8 mouse cellular contexts compared by ENCODE assay signal in the genomic region with DNA sequence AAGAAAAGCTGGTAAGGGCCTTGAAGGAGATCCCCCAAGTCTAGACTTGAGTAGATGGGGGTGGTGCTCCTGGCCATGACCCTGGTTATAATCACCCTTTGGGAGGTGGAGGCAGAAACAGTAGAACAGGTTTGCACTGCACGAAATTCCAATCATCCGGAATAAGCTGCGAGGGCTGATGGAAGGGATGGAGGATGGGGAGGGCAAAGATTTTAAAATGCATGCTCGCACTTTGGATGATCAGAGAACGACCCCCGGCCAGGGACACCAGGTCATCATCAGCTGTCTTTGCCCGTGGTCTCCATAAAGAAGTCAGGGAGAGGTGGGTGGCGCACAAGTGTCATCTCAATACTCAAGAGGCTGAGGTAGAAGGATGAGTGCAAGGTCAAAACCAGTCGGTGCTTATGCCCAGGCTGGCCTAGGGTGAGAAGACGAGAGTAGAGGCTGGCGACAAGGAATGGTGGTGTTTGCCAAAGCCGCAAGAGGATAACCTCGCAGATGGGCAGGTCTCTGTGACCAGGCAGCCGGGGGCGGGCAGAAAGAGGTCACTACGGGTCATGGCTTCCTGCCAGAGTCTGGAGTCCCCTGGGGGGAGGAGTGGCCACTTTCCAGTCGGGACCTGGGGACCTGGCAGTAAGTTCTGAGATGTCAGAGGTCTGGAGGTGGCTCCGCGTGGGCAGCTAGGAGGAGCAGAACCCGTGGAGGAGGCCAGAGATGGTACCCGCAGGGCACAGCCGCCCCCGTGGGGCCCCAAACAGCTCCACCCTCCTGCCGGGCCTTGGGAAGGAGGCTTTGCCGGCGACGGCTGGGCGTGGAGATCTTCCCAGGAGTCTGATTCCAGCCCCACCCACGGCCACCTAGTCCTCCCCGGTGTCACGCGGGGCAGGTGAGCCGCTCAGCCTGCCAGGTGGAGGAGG. TPM values are rescaled to one million over a fixed set of nuclear protein-coding genes. Genes with fewer than 3 reads are reported as not detected.
DNase-seq lines count a peak whose midpoint lies in the region; ATAC-seq lines count a peak whose summit lies in the region.

No protein-coding gene starts in this region.

- intact Hi-C loops in gastrocnemius, postnatal 14 days (cut with DNase I; ENCODE audit: low total_unique reads) = no loop called here

- peaks cover 20% of the 10 kb centered on the region for H3K36me3 ChIP-seq in intestine, embryonic 14.5 days (ENCODE audit: control insufficient read depth, insufficient read depth, low read length)
- H3K36me3 ChIP-seq in liver, embryonic 16.5 days (ENCODE audit: control insufficient read depth, insufficient read depth) = peaks cover 19% of the 10 kb centered on the region
- H3K36me3 ChIP-seq in neural tube, embryonic 14.5 days (ENCODE audit: control insufficient read depth, insufficient read depth, low read length) = peaks cover 20% of the 10 kb centered on the region

- no peaks in the 10 kb centered on the region for H3K9me3 ChIP-seq in intestine, embryonic 14.5 days (ENCODE audit: control insufficient read depth, low read length)
- no peaks in the 10 kb centered on the region for H3K9me3 ChIP-seq in liver, embryonic 16.5 days (replicated peaks; ENCODE audit: control insufficient read depth, low read length)
- no peaks in the 10 kb centered on the region for H3K9me3 ChIP-seq in neural tube, embryonic 14.5 days (ENCODE audit: control insufficient read depth, low read length)

- H3K4me2 ChIP-seq in intestine, embryonic 14.5 days (ENCODE audit: low read length) = peak overlapping the region; percentile 56
- H3K4me2 ChIP-seq in liver, embryonic 16.5 days (ENCODE audit: low read depth, low read length) = peak overlapping the region; percentile 89
- peak overlapping the region; percentile 51; the same call in 1 of the 2 replicates for H3K4me2 ChIP-seq in neural tube, embryonic 14.5 days (ENCODE audit: low read depth, low read length)

- H3K27me3 ChIP-seq in intestine, embryonic 14.5 days (replicated peaks; ENCODE audit: control insufficient read depth, insufficient read depth, low read length) = no peaks in the 10 kb centered on the region
- H3K27me3 ChIP-seq in liver, embryonic 16.5 days (ENCODE audit: control insufficient read depth, insufficient read depth, low read depth, low read length) = no peaks in the 10 kb centered on the region
- H3K27me3 ChIP-seq in neural tube, embryonic 14.5 days (ENCODE audit: control insufficient read depth, insufficient read depth, low read length) = no peaks in the 10 kb centered on the region

- peak overlapping the region; percentile 84 for H3K27ac ChIP-seq in intestine, embryonic 14.5 days (ENCODE audit: low read depth)
- H3K27ac ChIP-seq in liver, embryonic 16.5 days (ENCODE audit: low read length) = peak overlapping the region; percentile 90
- H3K27ac ChIP-seq in neural tube, embryonic 14.5 days (ENCODE audit: low read depth, low read length) = peak overlapping the region; percentile 71

- H3K4me3 ChIP-seq in intestine, embryonic 14.5 days (ENCODE audit: low read depth, low read length) = peak overlapping the region; percentile 33
- H3K4me3 ChIP-seq in liver, embryonic 16.5 days (ENCODE audit: low read depth, low read length) = peak overlapping the region; percentile 68
- H3K4me3 ChIP-seq in neural tube, embryonic 14.5 days (ENCODE audit: low read depth, low read length) = peak overlapping the region; percentile 37

- peaks cover 83% of the 10 kb centered on the region for H3K4me1 ChIP-seq in intestine, embryonic 14.5 days (replicated peaks; ENCODE audit: control insufficient read depth, insufficient read depth, low read length)
- peaks cover 92% of the 10 kb centered on the region for H3K4me1 ChIP-seq in liver, embryonic 16.5 days (ENCODE audit: control insufficient read depth, low read depth, low read length)
- peaks cover 40% of the 10 kb centered on the region for H3K4me1 ChIP-seq in neural tube, embryonic 14.5 days (ENCODE audit: control insufficient read depth, insufficient read depth, low read length)

- 3% methylated on average over 28 of the region's 33 CpGs for WGBS in intestine, embryonic 14.5 days
- WGBS in liver, embryonic 16.5 days (ENCODE audit: insufficient replicate concordance) = 2% methylated on average over 33 of the region's 33 CpGs
- 2% methylated on average over 30 of the region's 33 CpGs for WGBS in neural tube, embryonic 14.5 days

- DNase-seq in layer of hippocampus, postnatal 10 days (ENCODE audit: low spot score in 2 of 2) = peak; percentile 71 to 75
- no peak for DNase-seq in layer of hippocampus, adult 11-12 months (ENCODE audit: low spot score)
- peak; percentile 80 to 89 for DNase-seq in cerebellum, postnatal 14 days
- DNase-seq in gastrocnemius, postnatal 14 days = peak; percentile 87
- DNase-seq in intestine, embryonic 14.5 days (ENCODE audit: low spot score) = peak; percentile 79
- DNase-seq in urinary bladder, adult 2 months (ENCODE audit: low spot score) = peak; percentile 88

- H3K9ac ChIP-seq in intestine, embryonic 14.5 days (ENCODE audit: low read length) = peak overlapping the region; percentile 20
- H3K9ac ChIP-seq in liver, embryonic 16.5 days (ENCODE audit: low read depth, low read length) = peak overlapping the region; percentile 64
- H3K9ac ChIP-seq in neural tube, embryonic 14.5 days (replicated peaks; ENCODE audit: low read depth, low read length) = peak overlapping the region; percentile 11; the same call in 1 of the 2 replicates

- no peak for ATAC-seq in intestine, embryonic 14.5 days (replicated peaks; ENCODE audit: low FRiP score, low TSS enrichment, low read depth)
- ATAC-seq in liver, embryonic 16.5 days (ENCODE audit: low read depth) = peak; percentile 37
- ATAC-seq in neural tube, embryonic 14.5 days (ENCODE audit: low read depth) = no peak

RNA-seq across cellular contexts. Expression of a gene that starts 5.1 kb away (rescaled TPM):
- 100 to 1,000 TPM; 154 to 175 TPM for total RNA-seq in layer of hippocampus, postnatal 10 days (2021)
- 10 to 100 TPM; 41.4 to 41.5 TPM for total RNA-seq in gastrocnemius, postnatal 14 days (2021)
- 76.4 and 81.6 TPM in 2 replicates for polyA plus RNA-seq in intestine, embryonic 14.5 days (2014; fragmentation: Nextera tagmentation; extraction: Ambion mirVana)
- 13.8 and 14.2 TPM in 2 replicates for polyA plus RNA-seq in liver, embryonic 16.5 days (2015; fragmentation: Nextera tagmentation; extraction: Ambion mirVana)
- 249 and 286 TPM in 2 replicates for polyA plus RNA-seq in neural tube, embryonic 14.5 days (2014; fragmentation: Nextera tagmentation; extraction: Ambion mirVana)
- polyA plus RNA-seq in urinary bladder, adult 2 months (2012; rRNA removed) = 249 and 276 TPM in 2 replicates

RNA-seq across cellular contexts. Expression of a gene that starts 12.0 kb away (rescaled TPM):
- total RNA-seq in layer of hippocampus, postnatal 10 days (2021) = 1 to 10 TPM; 4.3 to 6.7 TPM
- total RNA-seq in gastrocnemius, postnatal 14 days (2021) = 1 to 10 TPM; 3.3 to 4.2 TPM
- 15.8 and 16.7 TPM in 2 replicates for polyA plus RNA-seq in intestine, embryonic 14.5 days (2014; fragmentation: Nextera tagmentation; extraction: Ambion mirVana)
- 8.4 and 8.7 TPM in 2 replicates for polyA plus RNA-seq in liver, embryonic 16.5 days (2015; fragmentation: Nextera tagmentation; extraction: Ambion mirVana)
- polyA plus RNA-seq in neural tube, embryonic 14.5 days (2014; fragmentation: Nextera tagmentation; extraction: Ambion mirVana) = 6.4 and 7.8 TPM in 2 replicates
- 18.4 and 21.5 TPM in 2 replicates for polyA plus RNA-seq in urinary bladder, adult 2 months (2012; rRNA removed)

RNA-seq across cellular contexts. Expression of a gene that starts 12.6 kb away (rescaled TPM):
- total RNA-seq in layer of hippocampus, postnatal 10 days (2021) = 100 to 1,000 TPM; 112 to 128 TPM
- total RNA-seq in gastrocnemius, postnatal 14 days (2021) = 10 to 100 TPM; 40.3 to 43.6 TPM
- 25.5 and 28.9 TPM in 2 replicates for polyA plus RNA-seq in intestine, embryonic 14.5 days (2014; fragmentation: Nextera tagmentation; extraction: Ambion mirVana)
- 2.3 and 2.6 TPM in 2 replicates for polyA plus RNA-seq in liver, embryonic 16.5 days (2015; fragmentation: Nextera tagmentation; extraction: Ambion mirVana)
- polyA plus RNA-seq in neural tube, embryonic 14.5 days (2014; fragmentation: Nextera tagmentation; extraction: Ambion mirVana) = 38.8 and 39.8 TPM in 2 replicates
- 21.2 and 30.5 TPM in 2 replicates for polyA plus RNA-seq in urinary bladder, adult 2 months (2012; rRNA removed)

RNA-seq across cellular contexts. Expression of a gene that starts 18.6 kb away (rescaled TPM):
- 10 to 100 TPM; 16.8 to 19.8 TPM for total RNA-seq in layer of hippocampus, postnatal 10 days (2021)
- under 1 TPM; 0.58 to 0.98 TPM for total RNA-seq in gastrocnemius, postnatal 14 days (2021)
- 10.2 and 12.2 TPM in 2 replicates for polyA plus RNA-seq in intestine, embryonic 14.5 days (2014; fragmentation: Nextera tagmentation; extraction: Ambion mirVana)
- 0.47 and 0.53 TPM in 2 replicates for polyA plus RNA-seq in liver, embryonic 16.5 days (2015; fragmentation: Nextera tagmentation; extraction: Ambion mirVana)
- polyA plus RNA-seq in neural tube, embryonic 14.5 days (2014; fragmentation: Nextera tagmentation; extraction: Ambion mirVana) = 24.0 and 25.9 TPM in 2 replicates
- 3.0 and 3.3 TPM in 2 replicates for polyA plus RNA-seq in urinary bladder, adult 2 months (2012; rRNA removed)

RNA-seq across cellular contexts. Expression of a gene that starts 20.1 kb away (rescaled TPM):
- 100 to 1,000 TPM; 360 to 374 TPM for total RNA-seq in layer of hippocampus, postnatal 10 days (2021)
- 1 to 10 TPM; 1.6 TPM for total RNA-seq in gastrocnemius, postnatal 14 days (2021)
- 7.1 and 8.5 TPM in 2 replicates for polyA plus RNA-seq in intestine, embryonic 14.5 days (2014; fragmentation: Nextera tagmentation; extraction: Ambion mirVana)
- polyA plus RNA-seq in liver, embryonic 16.5 days (2015; fragmentation: Nextera tagmentation; extraction: Ambion mirVana) = 0.44 and 0.65 TPM in 2 replicates
- polyA plus RNA-seq in neural tube, embryonic 14.5 days (2014; fragmentation: Nextera tagmentation; extraction: Ambion mirVana) = 82.2 and 101 TPM in 2 replicates
- polyA plus RNA-seq in urinary bladder, adult 2 months (2012; rRNA removed) = 9.2 and 12.2 TPM in 2 replicates

Comparison
In these comparisons a context has a peak if more than half of its experiments do, and no peak if none do; other contexts are left out.
1. H3K9ac ChIP-seq: peak in every context shown above with its lines; median percentile 64 in liver, embryonic 16.5 days; 20 in intestine, embryonic 14.5 days; 11 in neural tube, embryonic 14.5 days.